Mouse (Mus musculus): ENCODE measurements around the gene Nhlrc2.

Nhlrc2 gene

DNA sequence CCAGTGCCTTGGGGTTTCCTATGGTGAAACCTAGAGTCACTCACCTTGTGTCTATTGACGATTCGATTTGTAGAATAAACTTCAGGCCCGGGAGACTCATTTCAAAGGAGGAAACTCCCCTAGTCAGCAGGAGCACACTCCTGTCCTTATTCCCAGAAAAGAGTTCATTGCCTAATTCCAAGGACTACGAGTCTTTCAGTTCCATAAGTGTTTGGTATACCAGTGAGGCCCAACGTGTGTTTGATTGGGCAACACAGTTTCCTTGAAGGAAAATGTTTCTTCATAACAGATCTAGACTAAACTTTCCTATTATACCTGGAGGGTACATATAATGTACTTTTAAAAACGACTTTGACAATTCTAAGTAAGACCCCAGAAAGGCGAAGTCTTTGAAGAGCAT lies 73.8 kb downstream of the Nhlrc2 start:
- no peak for DNase-seq (ENCODE audit: low read depth, low spot score)

- no peak for DNase-seq (ENCODE audit: low read depth, low spot score)
Measured at GRCm38 (mm10) chr19:56627881-56628472, 79.9 kb downstream of the Nhlrc2 start.

DNA sequence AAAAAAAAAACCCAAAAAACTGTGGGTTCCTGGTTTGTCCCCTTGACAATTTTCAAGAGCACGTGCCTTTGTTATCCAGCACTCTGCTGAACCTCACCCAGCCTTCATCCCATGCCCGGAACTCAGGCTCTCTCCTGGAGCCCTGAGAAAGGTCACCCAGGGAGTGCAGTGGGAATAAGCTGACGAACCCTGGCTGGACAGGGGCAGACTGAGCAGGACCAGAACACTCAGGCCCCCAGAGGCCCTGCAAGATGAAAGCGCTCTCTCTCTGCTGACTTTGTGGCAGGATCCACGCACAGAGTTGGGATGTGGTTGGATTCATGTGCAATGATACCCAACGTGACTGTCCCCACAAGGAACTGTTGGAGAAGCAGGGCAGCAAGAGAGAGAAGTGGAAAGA lies 81.6 kb downstream of the Nhlrc2 start:
- no peak for DNase-seq (ENCODE audit: low read depth, low spot score)

- no peak for DNase-seq (ENCODE audit: low read depth, low spot score)
Measured at GRCm38 (mm10) chr19:56631017-56631416, 83.0 kb downstream of the Nhlrc2 start.

GRCm38 (mm10) chr19:56631451-56631901 lies 83.4 kb downstream of the Nhlrc2 start:
- DNase-seq (ENCODE audit: low read depth, low spot score) = no peak

DNA sequence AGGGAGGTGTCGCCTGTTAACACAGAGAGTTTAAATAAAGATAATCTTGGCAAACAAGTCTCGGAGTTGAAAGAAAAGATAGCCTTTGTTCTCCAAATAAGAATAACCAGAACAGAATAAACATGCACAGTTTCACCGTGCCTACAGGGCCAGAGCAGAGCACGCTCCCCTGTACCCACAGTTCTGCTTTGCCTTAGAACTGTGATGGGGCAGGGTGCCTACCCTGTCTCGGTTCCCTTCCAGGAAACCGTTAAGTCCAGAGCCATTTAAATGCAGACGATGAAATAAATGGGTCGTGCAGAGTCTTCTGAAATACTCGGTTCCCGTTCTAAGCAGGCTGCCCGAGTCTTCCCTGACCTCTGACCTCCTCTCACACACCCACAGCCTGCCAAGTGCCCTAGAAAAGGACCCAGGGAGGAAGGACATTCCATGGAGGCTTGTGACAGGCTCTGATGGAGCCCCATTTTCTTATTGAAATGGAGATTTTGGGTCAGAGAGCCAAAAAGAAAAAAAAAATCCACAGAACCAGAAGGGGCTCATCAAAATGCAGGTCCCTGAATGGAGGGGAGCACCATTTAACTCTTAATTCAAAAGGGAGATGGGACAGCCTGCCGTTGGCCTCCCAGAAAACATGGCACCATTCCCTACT lies 89.1 kb downstream of the Nhlrc2 start:
- DNase-seq (ENCODE audit: low read depth, low spot score) = no peak

DNA sequence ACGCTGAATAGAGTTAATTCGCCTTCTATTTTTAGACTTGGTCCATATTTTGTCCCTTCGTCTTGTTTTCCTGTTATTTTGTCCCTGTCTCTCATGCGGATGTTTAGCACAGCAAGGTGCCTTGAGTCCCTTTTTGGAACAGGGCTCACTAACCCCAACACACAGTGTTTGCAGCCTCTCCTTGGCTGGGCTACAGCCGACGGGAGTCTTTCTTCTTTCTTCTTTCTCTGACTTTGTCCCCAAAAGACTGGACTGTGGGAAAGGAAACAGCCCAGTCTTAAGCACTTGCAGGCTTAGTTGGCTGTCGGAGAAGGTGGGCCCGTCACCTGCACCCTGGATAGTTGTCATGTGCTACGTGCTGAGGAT lies 89.6 kb downstream of the Nhlrc2 start:
- DNase-seq (ENCODE audit: low read depth, low spot score) = no peak

GRCm38 (mm10) chr19:56647451-56648120 lies 99.5 kb downstream of the Nhlrc2 start:
- DNase-seq (ENCODE audit: low read depth, low spot score) = no peak

GRCm38 (mm10) chr19:56651262-56651661 lies 103.2 kb downstream of the Nhlrc2 start:
- no peak for DNase-seq (ENCODE audit: low read depth, low spot score)

- DNase-seq (ENCODE audit: low read depth, low spot score) = no peak
Measured at GRCm38 (mm10) chr19:56652034-56652962, 104.2 kb downstream of the Nhlrc2 start.
